Mouse (Mus musculus) Muller cell, postnatal 12 days (primary cell): Measurements from ENCODE around the gene Cnih2.

ENCODE experiments used
- DNase-seq: peaks from one replicate; pipeline ENCODE4 v3.0.0-alpha.2; 2015; ENCODE audit errors: inconsistent ontology term

The Cnih2 gene

DNA sequence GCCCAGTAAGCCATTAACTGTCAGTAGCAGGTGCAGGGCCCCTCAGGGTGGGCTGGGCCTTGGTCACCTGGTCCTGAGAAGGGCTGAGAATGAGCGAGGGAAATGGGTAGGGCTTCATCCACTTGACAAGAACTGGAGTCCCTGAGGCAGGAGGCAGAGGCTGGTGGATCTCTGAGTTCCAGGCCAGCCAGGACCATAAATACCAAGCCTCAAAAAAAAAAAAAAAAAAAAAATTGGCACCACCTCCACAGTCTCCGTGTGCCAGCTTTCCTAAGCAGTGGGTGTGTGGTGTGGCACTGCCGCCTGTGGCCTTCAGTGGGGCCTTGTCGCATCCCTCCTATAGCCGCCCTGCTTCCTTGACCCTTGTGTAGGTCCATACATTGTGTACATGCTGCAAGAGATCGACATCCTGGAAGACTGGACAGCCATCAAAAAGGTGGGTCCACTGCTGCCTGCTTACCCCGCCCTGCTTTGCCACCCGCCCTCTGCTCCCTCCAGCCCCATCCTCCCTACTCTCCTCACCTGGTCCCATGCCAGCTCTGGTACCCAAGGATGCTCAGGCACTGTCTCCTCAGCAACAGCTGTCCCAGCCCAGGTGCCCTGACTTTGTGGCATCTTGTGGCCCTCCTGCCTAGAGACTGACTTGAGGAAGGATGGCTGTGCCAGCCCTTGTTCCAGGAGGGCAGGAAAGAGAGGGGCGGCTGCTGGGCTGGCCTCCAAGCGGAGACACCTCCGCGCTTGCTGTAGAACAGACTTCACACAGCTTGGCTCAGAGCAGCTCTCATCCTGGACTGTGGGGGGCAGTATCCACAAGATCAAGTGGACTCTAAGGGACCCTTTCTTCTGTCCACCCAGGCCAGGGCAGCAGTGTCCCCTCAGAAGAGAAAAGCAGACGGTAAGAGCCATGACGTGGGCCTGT, 49.9 kb downstream of the Cnih2 start:
- DNase-seq, result no peak

DNA sequence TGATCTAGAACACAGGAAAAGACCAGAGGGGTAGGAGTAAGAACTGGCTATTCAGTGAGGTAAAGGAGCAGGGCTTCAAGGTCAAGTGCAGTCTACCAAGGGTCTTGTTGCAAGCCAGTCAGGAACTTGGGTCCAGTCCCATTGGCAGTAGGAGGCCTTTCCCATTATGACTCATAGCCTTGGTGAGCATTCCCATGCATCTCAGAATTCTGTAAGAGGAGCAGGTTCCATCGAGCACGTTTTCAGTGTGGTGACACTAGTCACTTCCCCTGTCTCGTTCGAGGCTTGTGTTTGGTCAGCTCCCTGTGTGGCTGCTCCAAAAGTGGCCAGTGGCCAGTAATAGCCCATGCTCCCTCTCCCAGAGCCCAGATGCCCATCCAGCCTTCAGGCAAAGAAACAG, 52.8 kb downstream of the Cnih2 start:
- DNase-seq, result peak; percentile 42
